Mouse (Mus musculus): ENCODE measurements around the gene Psd4. TPM values are rescaled to one million over a fixed set of nuclear protein-coding genes. Genes with fewer than 3 reads are reported as not detected.

The Psd4 gene
- total and polyA plus RNA-seq, 3 experiments = 54.8 to 66.8 (median 55.0) TPM

- TF ChIP-seq ZKSCAN1 (IDR thresholded peaks at IDR 0.05; ENCODE audit: borderline replicate concordance, low read depth, low read length) (no peak), KAT2A (IDR thresholded peaks at IDR 0.05; ENCODE audit: insufficient replicate concordance, low read length) (no peak), HCFC1 (IDR thresholded peaks at IDR 0.05; ENCODE audit: low read depth, low read length) (no peak), CTCF (conservative IDR thresholded peaks at IDR 0.05 in 1 of 2, IDR thresholded peaks at IDR 0.05 in 1 of 2; ENCODE audit: low read depth in 2 of 2, low read length in 2 of 2) (no peak), GABPA (IDR thresholded peaks at IDR 0.05; ENCODE audit: insufficient replicate concordance, low read depth, low read length) (no peak), TCF12 (IDR thresholded peaks at IDR 0.05; ENCODE audit: low read depth, low read length) (no peak), NELFE (IDR thresholded peaks at IDR 0.05; ENCODE audit: low read depth, low read length) (peak; percentile 26; the same call in 1 of the 2 replicates), ZNF384 (IDR thresholded peaks at IDR 0.05; ENCODE audit: low read depth, low read length) (no peak), ZC3H11A (IDR thresholded peaks at IDR 0.05; ENCODE audit: low read depth, low read length) (no peak), ZMIZ1 (IDR thresholded peaks at IDR 0.05; ENCODE audit: low read depth, low read length) (no peak), USF2 (conservative IDR thresholded peaks at IDR 0.05; ENCODE audit: low read depth, low read length) (no peak), USF1 (IDR thresholded peaks at IDR 0.05; ENCODE audit: low read depth, low read length) (no peak), ETS1 (conservative IDR thresholded peaks at IDR 0.05; ENCODE audit: low read depth, low read length) (no peak), RAD21 (IDR thresholded peaks at IDR 0.05; ENCODE audit: low read depth, low read length) (no peak), NRF1 (IDR thresholded peaks at IDR 0.05; ENCODE audit: low read depth, low read length) (no peak), PAX5 (IDR thresholded peaks at IDR 0.05; ENCODE audit: low read length) (no peak), ELF1 (IDR thresholded peaks at IDR 0.05; ENCODE audit: low read depth, low read length) (0 out of 2 replicates have a peak, but pooled peaks have one; percentile 34)
- Histone ChIP-seq H3K9me3 (replicated peaks; ENCODE audit: low read length) (no peaks in the 10 kb centered on the region), H3K4me2 (ENCODE audit: insufficient read depth, low read depth, poor library complexity, severe bottlenecking) (no peak overlapping the region; the same call in 1 of the 2 replicates), H3K27me3 (replicated peaks) (no peaks in the 10 kb centered on the region), H3K79me2 (replicated peaks; ENCODE audit: control insufficient read depth, extremely low read depth, insufficient read depth, poor library complexity, severe bottlenecking) (peaks cover 31% of the 10 kb centered on the region), H3K9ac (ENCODE audit: insufficient read depth, low read depth) (no peak overlapping the region; the same call in 1 of the 2 replicates), H3K4me3 (replicated peaks in 1 of 3; ENCODE audit: low read depth in 2 of 3, low read length in 2 of 3, poor library complexity in 1 of 3) (no peak overlapping the region), H3K36me3 (replicated peaks in 1 of 2; ENCODE audit: control insufficient read depth in 1 of 2, insufficient read depth in 1 of 2, low read length in 1 of 2) (peaks cover 8 to 16% of the 10 kb centered on the region in 2 experiments), H3K4me1 (ENCODE audit: control insufficient read depth in 1 of 2, insufficient read depth in 2 of 2) (peaks cover 27 to 44% of the 10 kb centered on the region in 2 experiments), H3K27ac (ENCODE audit: insufficient read depth, low read depth) (no peak overlapping the region)
- peak; percentile 24 for DNase-seq (ENCODE audit: extremely low read depth)
- in situ Hi-C loops (cut with MboI; ENCODE audit: low pct_ligation_motif_present, low pct_unique_long_range_greater_than_20kb, low sequenced_read_pairs) (no loop called here), dilution Hi-C loops (cut with MboI; ENCODE audit: extremely low pct_ligation_motif_present, extremely low pct_unique_long_range_greater_than_20kb, low sequenced_read_pairs) (no loop called here)
These were observed 16.3 kb downstream of the Psd4 start for GRCm38 (mm10) chr2:24383636-24384035.

GRCm38 (mm10) chr2:24384393-24384792 lies 17.0 kb downstream of the Psd4 start:
- Histone ChIP-seq H3K9me3 (replicated peaks; ENCODE audit: low read length) (no peaks in the 10 kb centered on the region), H3K27me3 (replicated peaks) (no peaks in the 10 kb centered on the region), H3K4me3 (replicated peaks in 1 of 3; ENCODE audit: low read depth in 2 of 3, low read length in 2 of 3, poor library complexity in 1 of 3) (peak overlapping the region in 2 of 3 experiments; percentile 71 to 94), H3K4me1 (ENCODE audit: control insufficient read depth in 1 of 2, insufficient read depth in 2 of 2) (peaks cover 27 to 52% of the 10 kb centered on the region in 2 experiments), H3K36me3 (replicated peaks in 1 of 2; ENCODE audit: control insufficient read depth in 1 of 2, insufficient read depth in 1 of 2, low read length in 1 of 2) (peaks cover 12 to 20% of the 10 kb centered on the region in 2 experiments), H3K27ac (ENCODE audit: insufficient read depth, low read depth) (peak overlapping the region; percentile 76), H3K79me2 (replicated peaks; ENCODE audit: control insufficient read depth, extremely low read depth, insufficient read depth, poor library complexity, severe bottlenecking) (peaks cover 38% of the 10 kb centered on the region), H3K4me2 (ENCODE audit: insufficient read depth, low read depth, poor library complexity, severe bottlenecking) (peak overlapping the region; percentile 63), H3K9ac (ENCODE audit: insufficient read depth, low read depth) (peak overlapping the region; percentile 43)
- no peak for DNase-seq (ENCODE audit: extremely low read depth)
- dilution Hi-C loops (cut with MboI; ENCODE audit: extremely low pct_ligation_motif_present, extremely low pct_unique_long_range_greater_than_20kb, low sequenced_read_pairs) = no loop called here
- in situ Hi-C loops (cut with MboI; ENCODE audit: low pct_ligation_motif_present, low pct_unique_long_range_greater_than_20kb, low sequenced_read_pairs) = no loop called here
- TF ChIP-seq MAX (IDR thresholded peaks at IDR 0.05; ENCODE audit: low read length) = no peak
- TF ChIP-seq USF2 (conservative IDR thresholded peaks at IDR 0.05; ENCODE audit: low read depth, low read length) = no peak
- no peak for TF ChIP-seq KAT2A (IDR thresholded peaks at IDR 0.05; ENCODE audit: insufficient replicate concordance, low read length)
- TF ChIP-seq RAD21 (IDR thresholded peaks at IDR 0.05; ENCODE audit: low read depth, low read length) = no peak
- no peak for TF ChIP-seq ZNF384 (IDR thresholded peaks at IDR 0.05; ENCODE audit: low read depth, low read length)
- TF ChIP-seq ETS1 (conservative IDR thresholded peaks at IDR 0.05; ENCODE audit: low read depth, low read length) = no peak
- TF ChIP-seq NRF1 (IDR thresholded peaks at IDR 0.05; ENCODE audit: low read depth, low read length) = no peak
- no peak for TF ChIP-seq BHLHE40 (IDR thresholded peaks at IDR 0.05; ENCODE audit: low read depth, low read length)
- no peak for TF ChIP-seq MYC (IDR thresholded peaks at IDR 0.05; ENCODE audit: low read depth, low read length)
- no peak for TF ChIP-seq TCF12 (IDR thresholded peaks at IDR 0.05; ENCODE audit: low read depth, low read length)
- TF ChIP-seq EP300 (IDR thresholded peaks at IDR 0.05; ENCODE audit: low read length) = no peak
- no peak for TF ChIP-seq JUN (IDR thresholded peaks at IDR 0.05; ENCODE audit: insufficient read depth, low read depth, low read length)
- TF ChIP-seq TBP (conservative IDR thresholded peaks at IDR 0.05; ENCODE audit: low read depth, low read length) = no peak
- no peak for TF ChIP-seq UBTF (IDR thresholded peaks at IDR 0.05; ENCODE audit: low read depth, low read length)
- TF ChIP-seq GABPA (IDR thresholded peaks at IDR 0.05; ENCODE audit: insufficient replicate concordance, low read depth, low read length) = no peak
- TF ChIP-seq ZC3H11A (IDR thresholded peaks at IDR 0.05; ENCODE audit: low read depth, low read length) = no peak
- no peak for TF ChIP-seq CHD2 (IDR thresholded peaks at IDR 0.05; ENCODE audit: low read length)
- TF ChIP-seq POLR2A (IDR thresholded peaks at IDR 0.05; ENCODE audit: low read depth, low read length) = no peak

Data from CH12.LX (cell line).